ENCODE assay signal across 8 mouse cellular contexts in genomic region chr10:29361464-29362196, GRCm38 (mm10). TPM values are rescaled to one million over a fixed set of nuclear protein-coding genes. Genes with fewer than 3 reads are reported as not detected.
DNase-seq lines count a peak whose midpoint lies in the region; ATAC-seq lines count a peak whose summit lies in the region.

No protein-coding gene starts in this region.

- H3K27ac ChIP-seq in embryonic facial prominence, embryonic 11.5 days (replicated peaks; ENCODE audit: low read depth, low read length), result peak overlapping the region; percentile 94
- peak overlapping the region; percentile 99 for H3K27ac ChIP-seq in limb, embryonic 10.5 days
- H3K27ac ChIP-seq in midbrain, embryonic 12.5 days (replicated peaks), result peak overlapping the region; percentile 99

- no peaks in the 10 kb centered on the region for H3K27me3 ChIP-seq in embryonic facial prominence, embryonic 11.5 days (ENCODE audit: control insufficient read depth, insufficient read depth, low read length)
- no peaks in the 10 kb centered on the region for H3K27me3 ChIP-seq in limb, embryonic 10.5 days (ENCODE audit: low read depth, poor library complexity, severe bottlenecking)
- no peaks in the 10 kb centered on the region for H3K27me3 ChIP-seq in midbrain, embryonic 12.5 days

- peak overlapping the region; percentile 97 for H3K9ac ChIP-seq in embryonic facial prominence, embryonic 11.5 days (replicated peaks; ENCODE audit: low read length)
- peak overlapping the region; percentile 98 for H3K9ac ChIP-seq in midbrain, embryonic 12.5 days (replicated peaks)

- peak; percentile 83 for DNase-seq in 3134 (ENCODE audit: extremely low read depth, insufficient read length, low spot score)
- peak; percentile 93 for DNase-seq in adrenal gland, postnatal 25 days
- peak; percentile 90 for DNase-seq in embryonic facial prominence, embryonic 11.5 days (ENCODE audit: low spot score)
- peak; percentile 99 for DNase-seq in heart, adult 11 months
- peak; percentile 93 for DNase-seq in kidney, adult 18-20 months
- DNase-seq in limb, embryonic 10.5 days (ENCODE audit: low spot score), result peak; percentile 90
- peak; percentile 79 for DNase-seq in skeletal muscle tissue, adult 2 months (ENCODE audit: low read depth, low spot score)

- ATAC-seq in embryonic facial prominence, embryonic 11.5 days (replicated peaks; ENCODE audit: insufficient number of reproducible peaks, low FRiP score, low TSS enrichment, low read depth), result peak; percentile 98
- ATAC-seq in midbrain, embryonic 12.5 days (ENCODE audit: low FRiP score, low read depth), result peak; percentile 97

- no peaks in the 10 kb centered on the region for H3K36me3 ChIP-seq in embryonic facial prominence, embryonic 11.5 days (replicated peaks; ENCODE audit: control insufficient read depth, insufficient read depth, low read depth, low read length)
- peaks cover 3% of the 10 kb centered on the region; the same call in 1 of the 2 replicates for H3K36me3 ChIP-seq in limb, embryonic 10.5 days
- H3K36me3 ChIP-seq in midbrain, embryonic 12.5 days, result no peaks in the 10 kb centered on the region

- H3K9me3 ChIP-seq in embryonic facial prominence, embryonic 11.5 days (replicated peaks; ENCODE audit: control insufficient read depth, low read length), result no peaks in the 10 kb centered on the region
- no peaks in the 10 kb centered on the region for H3K9me3 ChIP-seq in limb, embryonic 10.5 days (replicated peaks)
- no peaks in the 10 kb centered on the region for H3K9me3 ChIP-seq in midbrain, embryonic 12.5 days

- under 1% methylated on average over 54 of the region's 100 CpGs for WGBS in embryonic facial prominence, embryonic 11.5 days
- WGBS in limb, embryonic 10.5 days, result under 1% methylated on average over 89 of the region's 100 CpGs
- WGBS in midbrain, embryonic 12.5 days, result under 1% methylated on average over 74 of the region's 100 CpGs

- no peaks in the 10 kb centered on the region for H3K4me1 ChIP-seq in embryonic facial prominence, embryonic 11.5 days (ENCODE audit: control insufficient read depth, insufficient read depth, low read length)
- H3K4me1 ChIP-seq in limb, embryonic 10.5 days, result peaks cover 18% of the 10 kb centered on the region
- H3K4me1 ChIP-seq in midbrain, embryonic 12.5 days, result peaks cover 20% of the 10 kb centered on the region

- peak overlapping the region; percentile 57 for H3K4me2 ChIP-seq in embryonic facial prominence, embryonic 11.5 days (ENCODE audit: low read depth, low read length)
- peak overlapping the region; percentile 59 for H3K4me2 ChIP-seq in midbrain, embryonic 12.5 days (replicated peaks)

- H3K4me3 ChIP-seq in embryonic facial prominence, embryonic 11.5 days (ENCODE audit: low read depth, low read length), result peak overlapping the region; percentile 89
- peak overlapping the region; percentile 95 for H3K4me3 ChIP-seq in limb, embryonic 10.5 days
- H3K4me3 ChIP-seq in midbrain, embryonic 12.5 days, result peak overlapping the region; percentile 92

RNA-seq across cellular contexts. Expression of gene Rnf146, which starts 0.6 kb away (rescaled TPM):
- total RNA-seq in adrenal gland, postnatal 25 days (2021), result 51.1 and 55.6 TPM in 2 replicates
- polyA plus RNA-seq in embryonic facial prominence, embryonic 11.5 days (2014; fragmentation: Nextera tagmentation; extraction: Ambion mirVana), result 54.1 and 59.3 TPM in 2 replicates
- 38.3 and 49.0 TPM in 2 replicates for polyA plus RNA-seq in limb, embryonic 10.5 days (2016; fragmentation: Nextera tagmentation; extraction: Ambion mirVana)
- polyA plus RNA-seq in midbrain, embryonic 12.5 days (2016; fragmentation: Nextera tagmentation; extraction: Ambion mirVana), result 66.4 and 81.2 TPM in 2 replicates

RNA-seq across cellular contexts. Expression of gene Echdc1, which starts 48.7 kb away (rescaled TPM):
- 77.4 and 90.5 TPM in 2 replicates for total RNA-seq in adrenal gland, postnatal 25 days (2021)
- polyA plus RNA-seq in embryonic facial prominence, embryonic 11.5 days (2014; fragmentation: Nextera tagmentation; extraction: Ambion mirVana), result 24.8 and 24.9 TPM in 2 replicates
- 20.3 and 20.5 TPM in 2 replicates for polyA plus RNA-seq in limb, embryonic 10.5 days (2016; fragmentation: Nextera tagmentation; extraction: Ambion mirVana)
- 25.1 and 25.4 TPM in 2 replicates for polyA plus RNA-seq in midbrain, embryonic 12.5 days (2016; fragmentation: Nextera tagmentation; extraction: Ambion mirVana)

Comparison
In these comparisons a context has a peak if more than half of its experiments do, and no peak if none do; other contexts are left out.
1. Peak in every context shown above with its lines: DNase-seq, ATAC-seq, H3K4me3 ChIP-seq and H3K27ac ChIP-seq.